In genomic region chr10:110881346-110881745, GRCm38 (mm10) we compare ENCODE assay signal across 20 mouse cellular contexts.
"Had no signal": no experiment of that assay in that cellular context is flagged by ENCODE, and none has a peak within 500 bp of the region (broad histone marks: within the 10 kb centered on the region; RNA-seq: fewer than 3 reads in every experiment).

No protein-coding gene starts in this region.

- H3K4me3 ChIP-seq: liver, embryonic 15.5 days; lung, embryonic 15.5 days; midbrain, embryonic 10.5 days; midbrain, embryonic 12.5 days; myocyte; neural tube, embryonic 13.5 days; neural tube, embryonic 15.5 days had no signal

- DNase-seq: liver, postnatal 0 days; lung, adult 2 months; lung, postnatal 14 days; lung, postnatal 4 days; midbrain, embryonic 14.5 days; retina, postnatal 1 day; right cerebral cortex, adult 18-20 months; right cerebral cortex, postnatal 25 days; right cerebral cortex, postnatal 4 days; spleen, adult 18-20 months; thymus, adult 18-20 months; thymus, postnatal 14 days; thymus, postnatal 36 days had no signal

- H3K9me3 ChIP-seq: liver, embryonic 15.5 days; lung, embryonic 15.5 days; midbrain, embryonic 10.5 days; midbrain, embryonic 12.5 days; neural tube, embryonic 13.5 days; neural tube, embryonic 15.5 days had no signal

- H3K4me1 ChIP-seq: liver, embryonic 15.5 days had no signal

- H3K27ac ChIP-seq: liver, embryonic 15.5 days; lung, embryonic 15.5 days; midbrain, embryonic 10.5 days; midbrain, embryonic 12.5 days; neural tube, embryonic 13.5 days; neural tube, embryonic 15.5 days had no signal

- H3K27me3 ChIP-seq: liver, embryonic 15.5 days; lung, embryonic 15.5 days; neural tube, embryonic 13.5 days; neural tube, embryonic 15.5 days had no signal

- H3K9ac ChIP-seq: liver, embryonic 15.5 days; liver, postnatal 0 days; lung, embryonic 15.5 days; midbrain, embryonic 12.5 days; neural tube, embryonic 13.5 days; neural tube, embryonic 15.5 days had no signal

- H3K36me3 ChIP-seq: liver, embryonic 15.5 days; lung, embryonic 15.5 days; midbrain, embryonic 10.5 days; midbrain, embryonic 12.5 days; neural tube, embryonic 13.5 days; neural tube, embryonic 15.5 days had no signal
